Comparison of ENCODE assay signal across 26 mouse cellular contexts in genomic region chr1:161967936-161968335, GRCm38 (mm10). TPM values are rescaled to one million over a fixed set of nuclear protein-coding genes. Genes with fewer than 3 reads are reported as not detected.
"Had no signal": no experiment of that assay in that cellular context is flagged by ENCODE, and none has a peak within 500 bp of the region (broad histone marks: within the 10 kb centered on the region; RNA-seq: fewer than 3 reads in every experiment).

No protein-coding gene starts in this region.

- H3K27ac ChIP-seq: kidney, postnatal 0 days; limb, embryonic 13.5 days; liver, embryonic 12.5 days; liver, embryonic 15.5 days; lung, embryonic 15.5 days; macrophage; midbrain, embryonic 12.5 days; midbrain, embryonic 15.5 days had no signal

- H3K4me3 ChIP-seq: midbrain, embryonic 12.5 days had no signal

- H3K27me3 ChIP-seq: limb, embryonic 13.5 days; lung, embryonic 15.5 days; midbrain, embryonic 15.5 days; neural tube, embryonic 13.5 days had no signal

- DNase-seq: kidney, adult 9 months; kidney, postnatal 25 days; left cerebral cortex, postnatal 4 days; liver; lung, adult 18-20 months; lung, postnatal 14 days; retina, postnatal 1 day; right cerebral cortex, postnatal 25 days; thymus, adult 18-20 months; thymus, postnatal 36 days had no signal

- H3K9ac ChIP-seq: liver, embryonic 12.5 days; liver, embryonic 15.5 days; lung, embryonic 15.5 days; midbrain, embryonic 12.5 days had no signal

- H3K36me3 ChIP-seq: midbrain, embryonic 15.5 days had no signal

- H3K9me3 ChIP-seq: limb, embryonic 13.5 days; liver, embryonic 12.5 days; liver, embryonic 15.5 days; lung, embryonic 15.5 days; midbrain, embryonic 12.5 days; midbrain, embryonic 15.5 days; neural tube, embryonic 13.5 days had no signal

RNA-seq across cellular contexts. Expression of gene 4930558K02Rik, which starts 11.5 kb away (rescaled TPM):
- total RNA-seq: layer of hippocampus, postnatal 14 days; left cerebral cortex, postnatal 14 days; left cerebral cortex, postnatal 4 days; megakaryocyte, adult 5-6 weeks; neutrophil, adult 5-6 weeks had no signal
- polyA plus RNA-seq: kidney, postnatal 0 days; large intestine, adult 2 months; limb, embryonic 13.5 days; liver, embryonic 12.5 days; liver, embryonic 15.5 days; lung, embryonic 15.5 days; macrophage; midbrain, embryonic 12.5 days; neural tube, embryonic 13.5 days; spleen, adult 2 months; stomach, embryonic 16.5 days had no signal
